Mouse (Mus musculus): ENCODE results near the gene Lipe. TPM values are rescaled to one million over a fixed set of nuclear protein-coding genes. Genes with fewer than 3 reads are reported as not detected.

Gene Lipe
- total RNA-seq, 2 experiments from 2014 or later = 7.5 to 7.8 TPM

- H3K4me3 ChIP-seq = no peak overlapping the region
- intact Hi-C loops (cut with DNase I) = no loop called here
- no peak for TF ChIP-seq CTCF (IDR thresholded peaks at IDR 0.05)
- no peak for DNase-seq (ENCODE audit: extremely low spot score in 1 of 2, low spot score in 2 of 2)
- H3K27ac ChIP-seq = no peak overlapping the region
Measured at GRCm38 (mm10) chr7:25365937-25366625, 32.4 kb downstream of the Lipe start.

GRCm38 (mm10) chr7:25363632-25364031 lies 34.9 kb downstream of the Lipe start:
- Histone ChIP-seq H3K27ac (no peak overlapping the region), H3K4me3 (no peak overlapping the region)
- DNase-seq (ENCODE audit: extremely low spot score in 1 of 2, low spot score in 2 of 2) = no peak
- intact Hi-C loops (cut with DNase I) = no loop called here
- no peak for TF ChIP-seq CTCF (IDR thresholded peaks at IDR 0.05)

- DNase-seq (ENCODE audit: extremely low spot score in 1 of 2, low spot score in 2 of 2) = no peak
- intact Hi-C loops (cut with DNase I) = no loop called here
- Histone ChIP-seq H3K27ac (no peak overlapping the region), H3K4me3 (no peak overlapping the region)
- peak; percentile 39 for TF ChIP-seq CTCF (IDR thresholded peaks at IDR 0.05)
Measured at GRCm38 (mm10) chr7:25363151-25363550, 35.4 kb downstream of the Lipe start.

DNA sequence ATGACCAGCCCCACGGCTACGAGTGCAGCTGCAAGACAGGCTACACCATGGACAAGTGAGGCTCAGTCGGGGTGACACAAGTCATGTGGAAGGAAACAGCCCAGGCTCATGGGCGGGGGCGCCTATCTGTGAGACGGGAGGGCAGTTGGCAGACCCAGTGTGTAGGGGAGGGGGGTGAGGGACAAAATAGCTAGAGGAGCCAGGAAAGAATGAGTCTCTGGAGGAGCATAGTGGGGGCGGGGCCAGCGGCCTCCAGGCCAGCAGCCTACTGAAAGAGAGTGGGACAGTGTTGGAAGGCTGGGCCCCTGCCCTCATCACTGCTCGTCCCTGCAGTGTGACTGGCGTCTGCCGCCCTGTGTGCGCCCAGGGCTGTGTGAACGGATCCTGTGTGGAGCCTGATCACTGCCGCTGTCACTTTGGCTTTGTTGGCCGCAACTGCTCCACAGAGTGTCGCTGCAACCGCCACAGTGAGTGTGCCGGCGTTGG lies 39.7 kb downstream of the Lipe start:
- no peak for DNase-seq (ENCODE audit: extremely low spot score in 1 of 2, low spot score in 2 of 2)
- Histone ChIP-seq H3K27ac (no peak overlapping the region), H3K4me3 (no peak overlapping the region)
- no peak; the same call in 1 of the 2 replicates for TF ChIP-seq CTCF (IDR thresholded peaks at IDR 0.05)
- intact Hi-C loops (cut with DNase I) = no loop called here

- TF ChIP-seq CTCF (IDR thresholded peaks at IDR 0.05) = no peak
- DNase-seq (ENCODE audit: extremely low spot score in 1 of 2, low spot score in 2 of 2) = no peak
Measured at GRCm38 (mm10) chr7:25348861-25349260, 49.6 kb downstream of the Lipe start.

GRCm38 (mm10) chr7:25341000-25341784 lies 57.3 kb downstream of the Lipe start:
- intact Hi-C loops (cut with DNase I) = no loop called here
- DNase-seq (ENCODE audit: extremely low spot score in 1 of 2, low spot score in 2 of 2) = no peak
- Histone ChIP-seq H3K27ac (no peak overlapping the region), H3K4me3 (no peak overlapping the region)
- TF ChIP-seq CTCF (IDR thresholded peaks at IDR 0.05) = no peak

More at GRCm38 (mm10) chr7:25348861-25349260, 49.6 kb downstream of the Lipe start:
- Histone ChIP-seq H3K4me3 (no peak overlapping the region), H3K27ac (no peak overlapping the region)
- intact Hi-C loops (cut with DNase I) = no loop called here

DNA sequence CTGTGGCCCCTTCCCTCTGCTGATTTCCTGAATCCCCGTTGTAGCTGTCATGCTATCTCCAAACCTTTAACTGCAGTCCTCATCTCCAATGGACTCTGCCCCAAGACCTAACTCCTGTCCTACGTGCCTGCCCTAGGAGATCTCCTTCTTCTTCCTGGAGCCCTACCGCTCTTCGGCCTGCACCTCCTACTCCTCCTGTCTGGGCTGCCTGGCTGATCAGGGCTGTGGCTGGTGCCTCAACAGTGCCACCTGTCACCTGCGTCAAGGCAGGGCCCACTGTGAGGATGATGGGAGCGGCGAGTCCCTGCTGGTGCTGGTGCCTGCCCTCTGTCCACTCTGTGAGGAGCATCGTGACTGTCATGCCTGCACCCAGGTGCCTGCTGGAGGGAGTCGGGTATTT lies 59.2 kb downstream of the Lipe start:
- TF ChIP-seq CTCF (IDR thresholded peaks at IDR 0.05) = no peak
- Histone ChIP-seq H3K27ac (no peak overlapping the region), H3K4me3 (no peak overlapping the region)
- DNase-seq (ENCODE audit: extremely low spot score in 1 of 2, low spot score in 2 of 2) = no peak
- intact Hi-C loops (cut with DNase I) = no loop called here

- TF ChIP-seq CTCF (IDR thresholded peaks at IDR 0.05) = no peak
- no peak overlapping the region for H3K4me3 ChIP-seq
- intact Hi-C loops (cut with DNase I) = no loop called here
- DNase-seq (ENCODE audit: extremely low spot score in 1 of 2, low spot score in 2 of 2) = no peak
- no peak overlapping the region for H3K27ac ChIP-seq
Measured at GRCm38 (mm10) chr7:25334472-25334871, 64.0 kb downstream of the Lipe start.

- peak; percentile 78 for TF ChIP-seq CTCF (IDR thresholded peaks at IDR 0.05)
- intact Hi-C loops (cut with DNase I) = no loop called here
- peak; percentile 56 to 57 for DNase-seq (ENCODE audit: extremely low spot score in 1 of 2, low spot score in 2 of 2)
- Histone ChIP-seq H3K4me3 (no peak overlapping the region), H3K27ac (no peak overlapping the region)
Measured at GRCm38 (mm10) chr7:25333596-25334307, 64.8 kb downstream of the Lipe start.

Other genes with a start within 250 kb of the Lipe start
- 10 to 100 TPM; 12.5 to 14.0 TPM for gene Pou2f2, start 219.0 kb downstream of the Lipe start, total RNA-seq (2021)
- gene Dedd2, start 178.1 kb downstream of the Lipe start, total RNA-seq (2021) = 10 to 100 TPM; 23.9 to 26.3 TPM
- gene Zfp526, start 177.3 kb downstream of the Lipe start, total RNA-seq (2021) = 10 to 100 TPM; 10.6 to 11.2 TPM
- gene Gsk3a, start 160.9 kb downstream of the Lipe start, total RNA-seq (2021) = 100 to 1,000 TPM; 215 to 220 TPM
- 10 to 100 TPM; 61.5 to 68.2 TPM for gene Erf, start 147.9 kb downstream of the Lipe start, total RNA-seq (2021)
- 100 to 1,000 TPM; 215 to 228 TPM for gene Cic, start 131.0 kb downstream of the Lipe start, total RNA-seq (2021)
- gene Pafah1b3, start 100.7 kb downstream of the Lipe start, total RNA-seq (2021) = 10 to 100 TPM; 27.9 to 34.2 TPM
- under 1 TPM in 1 of 2 experiments, not detected in 1; 0.27 TPM for gene Prr19, start 97.3 kb downstream of the Lipe start, total RNA-seq (2021)
- gene Tmem145, start 92.6 kb downstream of the Lipe start, total RNA-seq (2021) = 10 to 100 TPM; 51.8 to 59.3 TPM
- 100 to 1,000 TPM; 110 to 115 TPM for gene Megf8, start 81.5 kb downstream of the Lipe start, total RNA-seq (2021)
- gene Cnfn, start 29.0 kb downstream of the Lipe start, total RNA-seq (2021) = not detected
- gene Cxcl17, start 14.2 kb upstream of the Lipe start, total RNA-seq (2021) = not detected
- 1 to 10 TPM; 3.1 to 4.1 TPM for gene Ceacam1, start 78.9 kb upstream of the Lipe start, total RNA-seq (2021)
- gene Ceacam2, start 141.1 kb upstream of the Lipe start, total RNA-seq (2021) = under 1 TPM; 0.35 to 0.68 TPM
- gene Erich4, start 217.2 kb upstream of the Lipe start, total RNA-seq (2021) = not detected
- gene Dmac2, start 220.7 kb upstream of the Lipe start, total RNA-seq (2021) = 10 to 100 TPM; 51.0 to 55.7 TPM
- gene B3gnt8, start 227.9 kb upstream of the Lipe start, total RNA-seq (2021) = under 1 TPM; 0.65 to 0.68 TPM